Mouse (Mus musculus): Measurements from ENCODE around the gene Gemin5.

Gemin5 gene

DNA sequence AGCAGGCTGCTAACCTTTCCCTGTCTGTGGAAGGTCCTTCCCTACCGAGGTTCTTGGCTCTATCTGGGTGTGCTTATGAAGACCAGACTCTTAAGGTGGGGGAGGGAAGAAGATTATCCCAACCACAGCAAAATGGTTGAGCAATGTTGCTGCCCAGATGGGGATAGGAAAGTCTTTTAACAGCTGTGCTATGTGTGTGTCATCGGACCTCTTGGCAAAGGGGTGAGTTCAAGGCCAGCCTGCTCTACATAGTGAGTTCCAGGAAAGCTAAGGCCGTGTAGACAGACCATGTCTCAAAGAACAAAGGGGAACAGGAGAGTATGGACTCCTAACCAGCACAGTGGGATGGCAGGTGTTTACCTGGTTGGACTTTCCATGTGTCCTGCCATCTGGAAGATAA is 95.4 kb downstream of the Gemin5 start:
- no peak for DNase-seq (ENCODE audit: low read depth in 1 of 2, low spot score in 2 of 2)
